Mouse (Mus musculus): ENCODE measurements around the gene Ypel5. TPM values are rescaled to one million over a fixed set of nuclear protein-coding genes. Genes with fewer than 3 reads are reported as not detected.

Ypel5 gene
- 4.2 and 4.3 TPM in 2 replicates for polyA plus RNA-seq (2012; rRNA removed)

GRCm38 (mm10) chr17:72836158-72837115 is at the start of gene Ypel5:
TSS of gene Ypel5 (plus strand) at chr17:72836453.

Other genes with a start within 250 kb of the Ypel5 start
- 0.01 and 0.14 TPM in 2 replicates for gene Alk, start 231.8 kb upstream of the Ypel5 start, polyA plus RNA-seq (2012; rRNA removed)
- gene Lbh, start 81.9 kb downstream of the Ypel5 start, polyA plus RNA-seq (2012; rRNA removed): 60.8 and 61.5 TPM in 2 replicates

All from stomach, adult 2 months (tissue).